Mouse (Mus musculus): ENCODE data around the gene Spaar. TPM values are rescaled to one million over a fixed set of nuclear protein-coding genes. Genes with fewer than 3 reads are reported as not detected.

The Spaar gene
- polyA plus RNA-seq (2015; fragmentation: Nextera tagmentation; extraction: Ambion mirVana): not detected in 2 replicates

- H3K4me2 ChIP-seq: no peak within 1 kb of the TSS
- no peaks in the 10 kb centered on the region for H3K9me3 ChIP-seq
- no peak within 1 kb of the TSS for H3K9ac ChIP-seq
- H3K27me3 ChIP-seq: no peaks in the 10 kb centered on the region
- no peak within 1 kb of the TSS for H3K4me3 ChIP-seq
- 79% methylated on average over 14 of the region's 14 CpGs for WGBS
- H3K27ac ChIP-seq: no peak within 1 kb of the TSS
- no peaks in the 10 kb centered on the region for H3K36me3 ChIP-seq
- no peaks in the 10 kb centered on the region for H3K4me1 ChIP-seq (replicated peaks)
- no peak for ATAC-seq (ENCODE audit: low FRiP score)
Measured at GRCm38 (mm10) chr4:43729794-43730550, at the start of gene Spaar. Gene Spaar (plus strand): TSS chr4:43730034.

DNA sequence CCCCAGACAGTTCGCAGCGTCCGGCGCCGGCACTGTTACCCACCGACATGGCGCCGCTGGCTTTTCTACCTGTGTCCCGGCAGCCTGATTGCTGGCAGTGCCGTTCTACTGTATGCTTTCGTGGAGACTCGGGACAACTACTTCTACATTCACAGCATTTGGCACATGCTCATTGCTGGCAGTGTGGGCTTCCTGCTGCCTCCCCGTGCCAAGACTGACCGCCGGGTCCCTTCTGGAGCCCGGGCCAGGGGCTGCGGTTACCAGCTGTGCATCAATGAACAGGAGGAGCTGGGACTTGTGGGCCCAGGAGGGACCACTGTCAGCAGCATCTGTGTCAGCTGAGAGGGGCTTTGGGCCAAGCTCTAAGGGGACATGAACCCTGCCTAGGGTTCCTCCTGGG, 39.8 kb upstream of the Spaar start:
- no peak overlapping the region for H3K9ac ChIP-seq
- no peak for ATAC-seq (ENCODE audit: low FRiP score)
- no peaks in the 10 kb centered on the region for H3K27me3 ChIP-seq
- H3K36me3 ChIP-seq: peaks cover 65% of the 10 kb centered on the region
- 94% methylated on average over 17 of the region's 17 CpGs for WGBS
- no peak overlapping the region for H3K4me3 ChIP-seq
- no peak overlapping the region for H3K27ac ChIP-seq
- H3K9me3 ChIP-seq: no peaks in the 10 kb centered on the region
- H3K4me1 ChIP-seq (replicated peaks): no peaks in the 10 kb centered on the region
- no peak overlapping the region for H3K4me2 ChIP-seq

GRCm38 (mm10) chr4:43691026-43691425, 38.8 kb upstream of the Spaar start:
- no peak overlapping the region for H3K4me2 ChIP-seq
- no peak overlapping the region for H3K4me3 ChIP-seq
- peaks cover 55% of the 10 kb centered on the region for H3K36me3 ChIP-seq
- ATAC-seq (ENCODE audit: low FRiP score): no peak
- no peaks in the 10 kb centered on the region for H3K4me1 ChIP-seq (replicated peaks)
- H3K9me3 ChIP-seq: no peaks in the 10 kb centered on the region
- WGBS: 87% methylated on average over 5 of the region's 5 CpGs
- no peak overlapping the region for H3K9ac ChIP-seq
- no peaks in the 10 kb centered on the region for H3K27me3 ChIP-seq
- no peak overlapping the region for H3K27ac ChIP-seq

DNA sequence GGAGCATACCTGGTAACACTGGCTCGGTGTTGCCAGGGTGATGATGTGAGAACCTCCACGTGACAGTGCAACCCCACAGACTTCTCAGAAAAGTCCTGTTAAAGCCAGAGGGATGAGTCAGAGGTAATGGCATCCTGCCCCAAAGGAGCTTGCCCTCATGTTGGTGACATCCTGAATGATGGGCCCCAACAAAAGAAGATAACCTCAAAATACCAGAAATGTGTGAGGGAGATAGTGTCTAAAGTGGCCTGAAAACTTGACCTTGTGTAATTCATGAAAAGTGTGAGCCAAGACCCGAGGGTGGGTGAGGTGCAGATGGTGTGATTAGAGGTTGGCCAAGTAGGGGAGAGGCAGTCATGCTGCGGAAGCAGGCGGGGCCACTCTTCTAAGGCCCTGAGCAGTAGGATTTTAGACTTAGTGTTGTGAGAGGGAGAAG, 36.0 kb upstream of the Spaar start:
- no peak for ATAC-seq (ENCODE audit: low FRiP score)
- Histone ChIP-seq H3K36me3 (peaks cover 30% of the 10 kb centered on the region), H3K27ac (no peak overlapping the region), H3K4me1 (replicated peaks) (no peaks in the 10 kb centered on the region; the same call in 1 of the 2 replicates), H3K9ac (no peak overlapping the region), H3K4me3 (no peak overlapping the region), H3K4me2 (no peak overlapping the region), H3K9me3 (no peaks in the 10 kb centered on the region), H3K27me3 (no peaks in the 10 kb centered on the region)
- WGBS: 80% methylated on average over 5 of the region's 5 CpGs

GRCm38 (mm10) chr4:43694439-43695248, 35.2 kb upstream of the Spaar start:
- Histone ChIP-seq H3K27me3 (no peaks in the 10 kb centered on the region), H3K9me3 (no peaks in the 10 kb centered on the region), H3K4me2 (no peak overlapping the region), H3K27ac (no peak overlapping the region), H3K9ac (no peak overlapping the region), H3K4me1 (replicated peaks) (no peaks in the 10 kb centered on the region; the same call in 1 of the 2 replicates), H3K4me3 (no peak overlapping the region), H3K36me3 (peaks cover 22% of the 10 kb centered on the region)
- WGBS: 79% methylated on average over 1 of the region's 1 CpGs
- ATAC-seq (ENCODE audit: low FRiP score): no peak

- Histone ChIP-seq H3K9me3 (no peaks in the 10 kb centered on the region), H3K4me3 (no peak overlapping the region), H3K4me2 (no peak overlapping the region), H3K4me1 (replicated peaks) (no peaks in the 10 kb centered on the region; the same call in 1 of the 2 replicates), H3K36me3 (peaks cover 16% of the 10 kb centered on the region), H3K27ac (no peak overlapping the region), H3K27me3 (no peaks in the 10 kb centered on the region), H3K9ac (no peak overlapping the region)
- WGBS: 34% methylated on average over 9 of the region's 9 CpGs
- ATAC-seq (ENCODE audit: low FRiP score): no peak
Measured at GRCm38 (mm10) chr4:43695249-43695671, 34.6 kb upstream of the Spaar start.

DNA sequence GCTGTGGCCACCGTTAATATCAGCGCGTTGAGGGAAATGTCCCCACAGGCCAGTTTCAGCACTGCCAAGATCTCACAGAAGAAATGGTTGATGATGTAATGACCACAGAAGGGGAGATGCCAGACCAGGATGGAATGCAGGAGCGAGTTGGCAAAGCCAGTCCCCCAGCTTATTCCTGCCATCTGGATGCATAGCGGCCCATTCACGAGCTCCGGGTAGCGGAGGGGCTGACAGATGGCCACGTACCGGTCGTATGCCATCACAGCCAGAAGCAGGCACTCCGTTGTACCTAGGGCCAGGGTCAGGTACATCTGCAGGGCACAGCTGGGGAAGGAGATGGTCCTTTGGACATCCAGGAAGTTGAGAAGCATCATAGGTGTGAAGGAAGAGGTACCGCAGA, 33.3 kb upstream of the Spaar start:
- H3K4me2 ChIP-seq: no peak overlapping the region
- H3K27me3 ChIP-seq: no peaks in the 10 kb centered on the region
- no peak overlapping the region for H3K4me3 ChIP-seq
- peaks cover 6% of the 10 kb centered on the region; the same call in 1 of the 2 replicates for H3K36me3 ChIP-seq
- no peak for ATAC-seq (ENCODE audit: low FRiP score)
- H3K4me1 ChIP-seq (replicated peaks): no peaks in the 10 kb centered on the region; the same call in 1 of the 2 replicates
- H3K9me3 ChIP-seq: no peaks in the 10 kb centered on the region
- WGBS: 90% methylated on average over 13 of the region's 13 CpGs
- H3K27ac ChIP-seq: no peak overlapping the region
- H3K9ac ChIP-seq: no peak overlapping the region

GRCm38 (mm10) chr4:43700707-43701106, 29.1 kb upstream of the Spaar start, which contains the start of gene Olfr70:
Gene Olfr70 (minus strand): TSS chr4:43700807.
- ATAC-seq (ENCODE audit: low FRiP score): no peak
- H3K36me3 ChIP-seq: no peaks in the 10 kb centered on the region
- H3K9ac ChIP-seq: no peak within 1 kb of the TSS
- H3K9me3 ChIP-seq: no peaks in the 10 kb centered on the region
- H3K27ac ChIP-seq: no peak within 1 kb of the TSS
- no peak within 1 kb of the TSS for H3K4me3 ChIP-seq
- H3K4me1 ChIP-seq (replicated peaks): no peaks in the 10 kb centered on the region; the same call in 1 of the 2 replicates
- H3K4me2 ChIP-seq: no peak within 1 kb of the TSS
- 93% methylated on average over 6 of the region's 6 CpGs for WGBS
- H3K27me3 ChIP-seq: 0 out of 2 replicates have a peak, but pooled peaks cover under 1% of the 10 kb centered on the region

- Histone ChIP-seq H3K4me2 (no peak overlapping the region), H3K9me3 (no peaks in the 10 kb centered on the region), H3K27me3 (peaks cover 5% of the 10 kb centered on the region; the same call in 1 of the 2 replicates), H3K4me1 (replicated peaks) (no peaks in the 10 kb centered on the region; the same call in 1 of the 2 replicates), H3K4me3 (no peak overlapping the region), H3K27ac (no peak overlapping the region), H3K9ac (no peak overlapping the region), H3K36me3 (no peaks in the 10 kb centered on the region)
- no peak for ATAC-seq (ENCODE audit: low FRiP score)
- 80% methylated on average over 6 of the region's 6 CpGs for WGBS
Measured at GRCm38 (mm10) chr4:43703439-43703838, 26.4 kb upstream of the Spaar start.

GRCm38 (mm10) chr4:43703851-43704250, 26.0 kb upstream of the Spaar start:
- no peaks in the 10 kb centered on the region; the same call in 1 of the 2 replicates for H3K4me1 ChIP-seq (replicated peaks)
- ATAC-seq (ENCODE audit: low FRiP score): no peak
- no peaks in the 10 kb centered on the region for H3K36me3 ChIP-seq
- WGBS: 65% methylated on average over 8 of the region's 8 CpGs
- no peaks in the 10 kb centered on the region for H3K9me3 ChIP-seq
- H3K27ac ChIP-seq: no peak overlapping the region
- peaks cover 5% of the 10 kb centered on the region; the same call in 1 of the 2 replicates for H3K27me3 ChIP-seq
- H3K9ac ChIP-seq: no peak overlapping the region
- H3K4me2 ChIP-seq: no peak overlapping the region
- H3K4me3 ChIP-seq: no peak overlapping the region

- ATAC-seq (ENCODE audit: low FRiP score): no peak
- Histone ChIP-seq H3K9me3 (no peaks in the 10 kb centered on the region), H3K9ac (no peak overlapping the region), H3K4me2 (no peak overlapping the region), H3K27ac (no peak overlapping the region), H3K4me1 (replicated peaks) (no peaks in the 10 kb centered on the region; the same call in 1 of the 2 replicates), H3K27me3 (peaks cover 5% of the 10 kb centered on the region; the same call in 1 of the 2 replicates), H3K36me3 (no peaks in the 10 kb centered on the region), H3K4me3 (no peak overlapping the region)
- WGBS: 85% methylated on average over 13 of the region's 13 CpGs
Measured at GRCm38 (mm10) chr4:43705991-43706390, 23.8 kb upstream of the Spaar start.

GRCm38 (mm10) chr4:43709869-43710268, 20.0 kb upstream of the Spaar start, which contains the start of gene Olfr71:
Gene Olfr71 (minus strand): TSS chr4:43710255.
- no peak for ATAC-seq (ENCODE audit: low FRiP score)
- no peak within 1 kb of the TSS for H3K4me2 ChIP-seq
- no peak within 1 kb of the TSS for H3K4me3 ChIP-seq
- 84% methylated on average over 6 of the region's 6 CpGs for WGBS
- peaks cover 4% of the 10 kb centered on the region for H3K4me1 ChIP-seq (replicated peaks)
- H3K36me3 ChIP-seq: no peaks in the 10 kb centered on the region
- no peak within 1 kb of the TSS for H3K27ac ChIP-seq
- H3K9me3 ChIP-seq: no peaks in the 10 kb centered on the region
- H3K27me3 ChIP-seq: peaks cover 8% of the 10 kb centered on the region; the same call in 1 of the 2 replicates
- H3K9ac ChIP-seq: no peak within 1 kb of the TSS
